Mouse (Mus musculus) liver, embryonic 16.5 days (tissue): Measurements from ENCODE around the gene Pdlim5. TPM values are rescaled to one million over a fixed set of nuclear protein-coding genes. Genes with fewer than 3 reads are reported as not detected.

Source experiments
- ATAC-seq: fragments of 200-750 bp; cut with Nextera tagmentation; 2 replicates; pipeline ENCODE4 v1.8.0; 2017; ENCODE audit warnings: low read depth, mild to moderate bottlenecking, moderate number of reproducible peaks, moderate library complexity
- H3K27ac ChIP-seq: fragments of 300-500 bp; sonication (generic); 2 replicates; pipeline ENCODE4 v1.5.1; 2014; ENCODE audit warnings: mild to moderate bottlenecking, low read length
- H3K27me3 ChIP-seq: fragments of 300-500 bp; sonication (generic); 2 replicates; pipeline ENCODE4 v1.6.1; 2014; ENCODE audit warnings: low read depth, low read length, mixed read lengths; ENCODE audit not compliant: control insufficient read depth, insufficient read depth
- H3K36me3 ChIP-seq: fragments of 300-500 bp; sonication (generic); 2 replicates; pipeline ENCODE4 v1.6.1; 2014; ENCODE audit warnings: mild to moderate bottlenecking; ENCODE audit not compliant: control insufficient read depth, insufficient read depth
- H3K4me1 ChIP-seq: fragments of 300-500 bp; sonication (generic); 2 replicates; pipeline ENCODE4 v1.6.1; 2014; ENCODE audit warnings: low read depth, low read length, mixed read lengths; ENCODE audit not compliant: control insufficient read depth
- H3K4me2 ChIP-seq: fragments of 300-500 bp; sonication (generic); 2 replicates; pipeline ENCODE4 v1.6.1; 2014; ENCODE audit warnings: low read depth, low read length, mixed read lengths
- H3K4me3 ChIP-seq: fragments of 300-500 bp; sonication (generic); 2 replicates; pipeline ENCODE4 v1.5.1; 2014; ENCODE audit warnings: low read depth, mild to moderate bottlenecking, low read length
- H3K9ac ChIP-seq: fragments of 300-500 bp; sonication (generic); 2 replicates; pipeline ENCODE4 v1.6.1; 2014; ENCODE audit warnings: low read depth, low read length
- H3K9me3 ChIP-seq: fragments of 300-500 bp; sonication (generic); replicated peaks from 2 replicates; pipeline ENCODE4 v1.6.1; 2016; ENCODE audit warnings: low read length; ENCODE audit not compliant: control insufficient read depth
- WGBS: fragments of 180-500 bp; shearing (Covaris S2); extraction: QIAGEN DNeasy Blood & Tissue Kit; methylation state at CpG from one replicate; pipeline ENCODE4 v1.1.7; 2014; ENCODE audit not compliant: insufficient replicate concordance; 5-methylcytosine and 5-hydroxymethylcytosine counted together
- polyA plus RNA-seq: library from polyadenylated mRNA; unstranded; fragments of >200 nt; fragmentation: Nextera tagmentation; extraction: Ambion mirVana; gene quantifications from 2 replicates; pipeline ENCODE4 v1.2.1, GENCODE M21; 2015

The Pdlim5 gene
- polyA plus RNA-seq, 1 experiment from 2014 or later, result 14.7 TPM

GRCm38 (mm10) chr3:142243263-142243662 lies 152.2 kb downstream of the Pdlim5 start:
- 62% methylated on average over 5 of the region's 5 CpGs for WGBS
- H3K36me3 ChIP-seq, result no peaks in the 10 kb centered on the region
- no peak overlapping the region for H3K9ac ChIP-seq
- no peak overlapping the region for H3K27ac ChIP-seq
- no peak overlapping the region for H3K4me3 ChIP-seq
- ATAC-seq, result no peak
- H3K4me1 ChIP-seq, result no peaks in the 10 kb centered on the region
- no peak overlapping the region for H3K4me2 ChIP-seq
- H3K9me3 ChIP-seq, result no peaks in the 10 kb centered on the region
- H3K27me3 ChIP-seq, result no peaks in the 10 kb centered on the region

GRCm38 (mm10) chr3:142239298-142239697 lies 156.2 kb downstream of the Pdlim5 start:
- Histone ChIP-seq H3K9me3 (no peaks in the 10 kb centered on the region), H3K27me3 (no peaks in the 10 kb centered on the region), H3K4me1 (no peaks in the 10 kb centered on the region), H3K36me3 (no peaks in the 10 kb centered on the region), H3K27ac (no peak overlapping the region), H3K4me2 (no peak overlapping the region), H3K4me3 (no peak overlapping the region), H3K9ac (no peak overlapping the region)
- WGBS, result 79% methylated on average over 2 of the region's 2 CpGs
- peak; percentile 72 for ATAC-seq

- H3K27me3 ChIP-seq, result no peaks in the 10 kb centered on the region
- H3K9ac ChIP-seq, result no peak overlapping the region
- H3K4me1 ChIP-seq, result no peaks in the 10 kb centered on the region
- H3K4me2 ChIP-seq, result no peak overlapping the region
- no peak for ATAC-seq
- no peak overlapping the region for H3K4me3 ChIP-seq
- 71% methylated on average over 10 of the region's 10 CpGs for WGBS
- H3K9me3 ChIP-seq, result no peaks in the 10 kb centered on the region
- H3K36me3 ChIP-seq, result no peaks in the 10 kb centered on the region
- no peak overlapping the region for H3K27ac ChIP-seq
These were observed 157.0 kb downstream of the Pdlim5 start for GRCm38 (mm10) chr3:142238260-142239046.

GRCm38 (mm10) chr3:142237621-142238020 lies 157.9 kb downstream of the Pdlim5 start:
- no peak overlapping the region for H3K4me3 ChIP-seq
- no peaks in the 10 kb centered on the region for H3K4me1 ChIP-seq
- WGBS, result 76% methylated on average over 5 of the region's 5 CpGs
- H3K27me3 ChIP-seq, result no peaks in the 10 kb centered on the region
- H3K9ac ChIP-seq, result no peak overlapping the region
- no peaks in the 10 kb centered on the region for H3K36me3 ChIP-seq
- no peak for ATAC-seq
- H3K27ac ChIP-seq, result no peak overlapping the region
- no peak overlapping the region for H3K4me2 ChIP-seq
- no peaks in the 10 kb centered on the region for H3K9me3 ChIP-seq

- WGBS, result 73% methylated on average over 16 of the region's 16 CpGs
- Histone ChIP-seq H3K36me3 (no peaks in the 10 kb centered on the region), H3K4me1 (no peaks in the 10 kb centered on the region), H3K4me3 (no peak overlapping the region), H3K4me2 (no peak overlapping the region), H3K9ac (no peak overlapping the region), H3K9me3 (no peaks in the 10 kb centered on the region), H3K27me3 (no peaks in the 10 kb centered on the region), H3K27ac (no peak overlapping the region)
- ATAC-seq, result no peak
These were observed 161.7 kb downstream of the Pdlim5 start for GRCm38 (mm10) chr3:142233606-142234465.

GRCm38 (mm10) chr3:142228665-142229064 lies 166.8 kb downstream of the Pdlim5 start:
- no peak overlapping the region for H3K4me2 ChIP-seq
- H3K27me3 ChIP-seq, result no peaks in the 10 kb centered on the region
- no peak overlapping the region for H3K9ac ChIP-seq
- no peak overlapping the region for H3K4me3 ChIP-seq
- no peak overlapping the region for H3K27ac ChIP-seq
- no peaks in the 10 kb centered on the region for H3K36me3 ChIP-seq
- ATAC-seq, result no peak
- WGBS, result 66% methylated on average over 7 of the region's 7 CpGs
- H3K9me3 ChIP-seq, result no peaks in the 10 kb centered on the region
- H3K4me1 ChIP-seq, result no peaks in the 10 kb centered on the region

GRCm38 (mm10) chr3:142222471-142223103 lies 172.9 kb downstream of the Pdlim5 start:
- no peak overlapping the region for H3K27ac ChIP-seq
- no peak for ATAC-seq
- no peak overlapping the region for H3K4me3 ChIP-seq
- H3K4me2 ChIP-seq, result no peak overlapping the region
- no peak overlapping the region for H3K9ac ChIP-seq
- no peaks in the 10 kb centered on the region for H3K36me3 ChIP-seq
- no peaks in the 10 kb centered on the region for H3K4me1 ChIP-seq
- H3K27me3 ChIP-seq, result no peaks in the 10 kb centered on the region
- H3K9me3 ChIP-seq, result no peaks in the 10 kb centered on the region
- WGBS, result 65% methylated on average over 7 of the region's 7 CpGs

GRCm38 (mm10) chr3:142219910-142220309 lies 175.6 kb downstream of the Pdlim5 start:
- WGBS, result 67% methylated on average over 9 of the region's 9 CpGs
- Histone ChIP-seq H3K9me3 (no peaks in the 10 kb centered on the region), H3K4me3 (no peak overlapping the region), H3K4me2 (no peak overlapping the region), H3K27ac (no peak overlapping the region), H3K36me3 (no peaks in the 10 kb centered on the region), H3K27me3 (no peaks in the 10 kb centered on the region), H3K9ac (no peak overlapping the region), H3K4me1 (no peaks in the 10 kb centered on the region)
- ATAC-seq, result no peak
